Mouse (Mus musculus) liver, embryonic 14.5 days (tissue): ENCODE measurements around the gene Snapc3. TPM values are rescaled to one million over a fixed set of nuclear protein-coding genes. Genes with fewer than 3 reads are reported as not detected.

Experiments used
- ATAC-seq: fragments of 200-750 bp; cut with Nextera tagmentation; 2 replicates; pipeline ENCODE4 v1.8.0; 2017; ENCODE audit warnings: moderate number of reproducible peaks, mild to moderate bottlenecking, moderate library complexity; ENCODE audit not compliant: insufficient read depth
- DNase-seq, 3 experiments: peaks; one replicate each; pipeline ENCODE4 v3.0.0-alpha.2; 2012 to 2013; ENCODE audit warnings: low read depth in 3 of 3, low spot score in 3 of 3
- H3K27ac ChIP-seq: fragments of 300-500 bp; sonication (generic); 2 replicates; pipeline ENCODE4 v1.5.1; 2014; ENCODE audit warnings: moderate library complexity, mild to moderate bottlenecking, control low read depth, inconsistent platforms
- H3K27me3 ChIP-seq: fragments of 300-500 bp; sonication (generic); 2 replicates; pipeline ENCODE4 v1.6.1; 2014; ENCODE audit warnings: mild to moderate bottlenecking, low read length, moderate library complexity; ENCODE audit not compliant: control insufficient read depth, insufficient read depth
- H3K36me3 ChIP-seq: fragments of 300-500 bp; sonication (generic); replicated peaks from 2 replicates; pipeline ENCODE4 v1.6.1; 2014; ENCODE audit warnings: low read depth; ENCODE audit not compliant: control insufficient read depth, insufficient read depth
- H3K4me1 ChIP-seq, 2 experiments: fragments of 200-500 bp in 1 of 2; fragments of 300-500 bp in 1 of 2; sonication (generic) in 1 of 2; replicated peaks; 2 replicates each; pipeline ENCODE4 v1.6.1; 2012 to 2014; ENCODE audit warnings: antibody characterized with exemption in 1 of 2, inconsistent platforms in 1 of 2, low read length in 1 of 2; ENCODE audit not compliant: control insufficient read depth in 2 of 2, insufficient read depth in 2 of 2
- H3K4me2 ChIP-seq: fragments of 300-500 bp; sonication (generic); 2 replicates; pipeline ENCODE4 v1.6.1; 2014; ENCODE audit warnings: low read depth, mild to moderate bottlenecking, control low read depth, moderate library complexity
- H3K4me3 ChIP-seq, 2 experiments: fragments of 200-500 bp in 1 of 2; fragments of 300-500 bp in 1 of 2; sonication (generic) in 1 of 2; 2 replicates each; pipeline ENCODE4 v1.5.1; 2012 to 2014; ENCODE audit warnings: low read depth in 2 of 2, low read length in 2 of 2, mild to moderate bottlenecking in 2 of 2, control low read depth in 1 of 2, inconsistent platforms in 1 of 2, moderate library complexity in 1 of 2; ENCODE audit not compliant: insufficient read depth in 1 of 2
- H3K9ac ChIP-seq: fragments of 300-500 bp; sonication (generic); replicated peaks from 2 replicates; pipeline ENCODE4 v1.6.1; 2014; ENCODE audit warnings: mild to moderate bottlenecking, control low read depth, moderate library complexity
- H3K9me3 ChIP-seq: fragments of 300-500 bp; sonication (generic); 2 replicates; pipeline ENCODE4 v1.6.1; 2016; ENCODE audit warnings: low read length, mixed read lengths; ENCODE audit not compliant: control insufficient read depth
- CTCF ChIP-seq: IDR thresholded peaks from 2 replicates; pipeline ENCODE4 v1.5.1; 2016; ENCODE audit warnings: antibody characterized with exemption, low read depth, control low read depth
- EP300 ChIP-seq: IDR thresholded peaks from 2 replicates; pipeline ENCODE4 v1.6.1; 2016; ENCODE audit warnings: antibody characterized with exemption, low read depth
- WGBS: fragments of 180-500 bp; shearing (Covaris S2); extraction: QIAGEN DNeasy Blood & Tissue Kit; methylation state at CpG from one replicate; pipeline ENCODE4 v1.1.7; 2014; ENCODE audit not compliant: insufficient replicate concordance; 5-methylcytosine and 5-hydroxymethylcytosine counted together
- polyA plus RNA-seq, 2 experiments: library from polyadenylated mRNA; depleted of rRNA in 1 of 2; stranded (reverse) in 1 of 2; unstranded in 1 of 2; fragments of >200 nt; fragmentation: Nextera tagmentation in 1 of 2; extraction: Ambion mirVana in 1 of 2; gene quantifications; 2 replicates each; pipeline versions ENCODE4 v1.2.1 to v1.2.3; 2012 to 2014

The Snapc3 gene
- polyA plus RNA-seq, 2 experiments, result 6.4 to 8.3 TPM

GRCm38 (mm10) chr4:83414241-83414824, 3.2 kb upstream of the Snapc3 start:
- Histone ChIP-seq H3K9ac (no peak overlapping the region), H3K4me3 (no peak overlapping the region), H3K4me1 (peaks cover 9 to 13% of the 10 kb centered on the region in 2 experiments), H3K36me3 (no peaks in the 10 kb centered on the region), H3K9me3 (no peaks in the 10 kb centered on the region), H3K27ac (no peak overlapping the region), H3K4me2 (no peak overlapping the region), H3K27me3 (no peaks in the 10 kb centered on the region)
- no peak for ATAC-seq
- TF ChIP-seq EP300, result no peak
- WGBS, result 74% methylated on average over 5 of the region's 5 CpGs
- no peak for DNase-seq

GRCm38 (mm10) chr4:83417820-83418186, 279 bp downstream of the Snapc3 start:
- under 1% methylated on average over 30 of the region's 30 CpGs for WGBS
- Histone ChIP-seq H3K9ac (peak overlapping the region; percentile 95), H3K4me1 (peaks cover 9 to 11% of the 10 kb centered on the region in 2 experiments), H3K4me2 (peak overlapping the region; percentile 72), H3K9me3 (no peaks in the 10 kb centered on the region), H3K27me3 (no peaks in the 10 kb centered on the region), H3K27ac (no peak overlapping the region; the same call in 1 of the 2 replicates), H3K4me3 (peak overlapping the region; percentile 88 to 99), H3K36me3 (no peaks in the 10 kb centered on the region)
- TF ChIP-seq CTCF (no peak), EP300 (no peak)
- peak; percentile 55 for ATAC-seq
- DNase-seq, result no peak

GRCm38 (mm10) chr4:83418781-83419180, 1.3 kb downstream of the Snapc3 start:
- Histone ChIP-seq H3K27ac (no peak overlapping the region), H3K4me1 (peaks cover 9 to 11% of the 10 kb centered on the region in 2 experiments), H3K9ac (peak overlapping the region; percentile 95), H3K36me3 (no peaks in the 10 kb centered on the region), H3K4me3 (peak overlapping the region; percentile 88 to 99), H3K4me2 (peak overlapping the region; percentile 72), H3K9me3 (no peaks in the 10 kb centered on the region), H3K27me3 (no peaks in the 10 kb centered on the region)
- DNase-seq, result no peak
- WGBS, result 60% methylated on average over 2 of the region's 2 CpGs
- no peak for ATAC-seq
- TF ChIP-seq CTCF, result no peak
- TF ChIP-seq EP300, result no peak

- ATAC-seq (no peak), DNase-seq (no peak)
- no peaks in the 10 kb centered on the region for H3K9me3 ChIP-seq
- H3K36me3 ChIP-seq, result peaks cover 4% of the 10 kb centered on the region
- no peak overlapping the region for H3K4me3 ChIP-seq
- H3K27ac ChIP-seq, result no peak overlapping the region
- H3K4me1 ChIP-seq, result peaks cover 4 to 5% of the 10 kb centered on the region in 2 experiments
- H3K9ac ChIP-seq, result no peak overlapping the region
- WGBS, result 77% methylated on average over 6 of the region's 6 CpGs
- no peak for TF ChIP-seq EP300
- TF ChIP-seq CTCF, result no peak
- H3K4me2 ChIP-seq, result no peak overlapping the region
- no peaks in the 10 kb centered on the region for H3K27me3 ChIP-seq
Observed at GRCm38 (mm10) chr4:83423641-83424040, 6.1 kb downstream of the Snapc3 start.

GRCm38 (mm10) chr4:83425119-83425518, 7.6 kb downstream of the Snapc3 start:
- ATAC-seq (no peak), DNase-seq (no peak)
- no peak overlapping the region for H3K4me2 ChIP-seq
- H3K9ac ChIP-seq, result no peak overlapping the region
- H3K4me3 ChIP-seq, result no peak overlapping the region
- H3K4me1 ChIP-seq, result no peaks in the 10 kb centered on the region
- 89% methylated on average over 4 of the region's 4 CpGs for WGBS
- H3K27ac ChIP-seq, result no peak overlapping the region
- H3K36me3 ChIP-seq, result peaks cover 8% of the 10 kb centered on the region
- TF ChIP-seq EP300 (no peak), CTCF (no peak)
- no peaks in the 10 kb centered on the region for H3K27me3 ChIP-seq
- H3K9me3 ChIP-seq, result no peaks in the 10 kb centered on the region
